Mouse (Mus musculus): ENCODE measurements around the gene Hmga2. TPM values are rescaled to one million over a fixed set of nuclear protein-coding genes. Genes with fewer than 3 reads are reported as not detected.
"Not testable (repeated sequence)": the region's sequence is repeated elsewhere in the genome, so short reads cannot be mapped to it uniquely, and the experiment has no call there.

Gene Hmga2
- polyA plus RNA-seq, 2 experiments = 3.4 to 5.4 TPM

DNA sequence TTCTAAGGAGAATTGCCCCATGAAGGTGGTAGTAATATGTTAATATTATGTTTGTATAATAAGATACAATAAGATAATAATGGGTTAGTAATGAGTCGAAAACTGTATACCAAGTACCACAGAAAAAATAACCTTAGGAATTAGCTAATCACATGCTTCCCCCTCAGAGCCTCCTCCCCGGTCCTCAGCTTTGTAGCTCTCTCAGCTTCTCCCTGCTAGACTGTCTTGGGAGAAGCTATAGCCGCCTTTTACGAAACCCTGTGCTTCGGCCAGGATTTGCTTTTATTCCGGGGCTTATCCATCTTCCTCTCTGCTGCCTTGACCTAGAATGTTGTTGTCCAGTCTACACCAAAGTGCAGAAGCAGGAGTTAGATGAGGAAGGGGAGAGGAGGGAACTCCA is 130.9 kb downstream of the Hmga2 start:
- 78% methylated on average over 6 of the region's 6 CpGs for WGBS (ENCODE audit: insufficient replicate concordance)
- no peaks in the 10 kb centered on the region for H3K27me3 ChIP-seq (ENCODE audit: control insufficient read depth, insufficient read depth, low read length)
- no peak overlapping the region for H3K4me3 ChIP-seq (ENCODE audit: insufficient read depth in 1 of 2, low read depth in 2 of 2, low read length in 2 of 2)
- no peaks in the 10 kb centered on the region for H3K36me3 ChIP-seq (replicated peaks; ENCODE audit: control insufficient read depth, insufficient read depth, low read depth)
- no peak overlapping the region for H3K9ac ChIP-seq (replicated peaks)
- H3K9me3 ChIP-seq (ENCODE audit: control insufficient read depth, low read length) = no peaks in the 10 kb centered on the region
- no peak overlapping the region for H3K4me2 ChIP-seq (ENCODE audit: low read depth)
- TF ChIP-seq CTCF (IDR thresholded peaks at IDR 0.05; ENCODE audit: low read depth) = no peak
- no peak for TF ChIP-seq EP300 (IDR thresholded peaks at IDR 0.05; ENCODE audit: low read depth)
- no peak overlapping the region for H3K27ac ChIP-seq
- ATAC-seq (ENCODE audit: insufficient read depth) = no peak
- no peaks in the 10 kb centered on the region for H3K4me1 ChIP-seq (replicated peaks; ENCODE audit: control insufficient read depth in 2 of 2, insufficient read depth in 2 of 2, low read length in 1 of 2)
- no peak for DNase-seq (ENCODE audit: low read depth in 3 of 3, low spot score in 3 of 3)

DNA sequence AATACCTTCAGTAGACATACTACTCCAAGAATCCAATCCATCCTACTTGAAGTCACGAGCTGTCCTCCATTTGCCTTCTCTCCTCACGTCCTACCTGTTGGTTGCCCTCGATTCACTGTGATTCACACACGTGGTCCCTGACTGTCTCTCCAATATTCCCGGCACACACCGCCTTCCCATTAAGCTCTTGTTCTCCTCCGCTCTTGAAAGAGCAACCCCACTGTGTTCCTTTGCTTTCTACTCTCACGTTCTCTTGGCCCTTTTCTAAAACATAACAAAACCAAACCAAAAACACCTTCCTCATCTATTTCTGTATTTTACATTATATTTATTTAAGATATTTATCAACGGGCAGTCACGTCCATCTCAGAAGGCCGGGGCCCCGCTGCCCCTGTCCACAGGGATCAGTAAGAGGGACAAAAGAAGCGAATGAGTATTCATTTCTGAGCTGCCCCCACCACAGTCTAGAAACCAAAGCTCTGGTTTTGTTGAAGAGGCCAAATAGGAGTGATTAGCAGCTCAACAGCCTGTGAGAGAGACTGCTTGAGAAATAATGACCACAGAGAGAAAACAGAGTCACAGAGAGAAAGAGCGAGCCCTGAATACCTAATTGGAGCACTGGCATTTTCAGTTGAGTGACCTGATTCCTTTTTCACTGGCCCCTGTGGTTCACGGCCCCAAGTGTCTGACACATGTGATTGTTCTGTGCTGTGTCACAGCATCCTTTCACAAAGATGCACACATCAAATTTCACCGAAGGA is 131.5 kb downstream of the Hmga2 start:
- no peak overlapping the region for H3K4me3 ChIP-seq (ENCODE audit: insufficient read depth in 1 of 2, low read depth in 2 of 2, low read length in 2 of 2)
- H3K27ac ChIP-seq = no peak overlapping the region
- H3K36me3 ChIP-seq (replicated peaks; ENCODE audit: control insufficient read depth, insufficient read depth, low read depth) = no peaks in the 10 kb centered on the region
- DNase-seq (ENCODE audit: low read depth in 3 of 3, low spot score in 3 of 3) = no peak
- H3K9ac ChIP-seq (replicated peaks) = no peak overlapping the region
- WGBS (ENCODE audit: insufficient replicate concordance) = 69% methylated on average over 16 of the region's 16 CpGs
- no peaks in the 10 kb centered on the region for H3K4me1 ChIP-seq (replicated peaks; ENCODE audit: control insufficient read depth in 2 of 2, insufficient read depth in 2 of 2, low read length in 1 of 2)
- TF ChIP-seq EP300 (IDR thresholded peaks at IDR 0.05; ENCODE audit: low read depth) = no peak
- no peak for TF ChIP-seq CTCF (IDR thresholded peaks at IDR 0.05; ENCODE audit: low read depth)
- ATAC-seq (ENCODE audit: insufficient read depth) = no peak
- H3K4me2 ChIP-seq (ENCODE audit: low read depth) = no peak overlapping the region
- no peaks in the 10 kb centered on the region for H3K9me3 ChIP-seq (ENCODE audit: control insufficient read depth, low read length)
- no peaks in the 10 kb centered on the region for H3K27me3 ChIP-seq (ENCODE audit: control insufficient read depth, insufficient read depth, low read length)

DNA sequence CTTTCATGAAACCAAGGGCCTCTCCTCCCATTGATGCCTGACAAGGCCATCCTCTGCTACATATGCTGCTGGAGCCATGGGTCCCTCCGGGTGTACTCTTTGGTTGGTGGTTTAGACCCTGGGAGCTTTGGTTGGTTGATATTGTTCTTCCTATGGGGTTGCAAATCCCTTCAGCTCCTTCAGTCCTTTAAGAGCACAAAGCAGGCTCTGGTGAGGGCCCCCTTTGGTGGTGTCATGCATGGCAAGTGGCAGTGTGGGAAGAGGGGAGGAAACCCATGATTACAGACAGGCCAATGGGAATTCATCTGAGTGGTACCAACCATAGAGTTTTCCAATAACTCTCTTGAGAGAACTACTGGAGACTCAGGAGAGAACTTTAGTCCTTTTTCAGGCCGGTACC is 136.4 kb downstream of the Hmga2 start:
- not testable (repeated sequence) for H3K36me3 ChIP-seq (replicated peaks; ENCODE audit: control insufficient read depth, insufficient read depth, low read depth); H3K4me2 ChIP-seq (ENCODE audit: low read depth); H3K9ac ChIP-seq (replicated peaks); H3K27me3 ChIP-seq (ENCODE audit: control insufficient read depth, insufficient read depth, low read length); DNase-seq (ENCODE audit: low read depth in 3 of 3, low spot score in 3 of 3); H3K9me3 ChIP-seq (ENCODE audit: control insufficient read depth, low read length); ATAC-seq (ENCODE audit: insufficient read depth); H3K27ac ChIP-seq; H3K4me1 ChIP-seq (replicated peaks; ENCODE audit: control insufficient read depth in 2 of 2, insufficient read depth in 2 of 2, low read length in 1 of 2); H3K4me3 ChIP-seq (ENCODE audit: insufficient read depth in 1 of 2, low read depth in 2 of 2, low read length in 2 of 2)
- whole genome bisulfite sequencing (ENCODE audit: insufficient replicate concordance) = 65% methylated on average over 2 of the region's 2 CpGs

DNA sequence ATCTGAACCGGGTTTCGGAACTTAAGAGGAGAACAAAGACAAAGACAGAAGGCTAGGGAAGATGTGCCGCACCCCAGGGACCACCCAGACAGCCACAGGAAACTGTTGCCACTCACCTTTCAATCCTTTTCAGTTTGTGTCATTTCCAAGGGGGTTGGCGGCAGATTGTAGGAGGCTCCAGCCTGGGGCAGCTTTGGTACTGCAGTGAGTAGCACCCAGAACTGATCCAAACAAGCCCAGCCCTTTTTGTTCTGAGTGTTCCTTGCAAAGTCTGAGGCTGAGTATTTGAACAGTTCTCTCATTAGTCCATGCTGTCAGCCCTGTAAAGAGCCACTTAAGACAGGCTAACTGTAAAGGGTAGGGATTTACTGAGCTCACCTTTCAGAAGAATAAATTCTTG is 136.9 kb downstream of the Hmga2 start:
- 63% methylated on average over 4 of the region's 4 CpGs for WGBS (ENCODE audit: insufficient replicate concordance)
- Histone ChIP-seq H3K27ac (no peak overlapping the region), H3K4me1 (replicated peaks; ENCODE audit: control insufficient read depth in 2 of 2, insufficient read depth in 2 of 2, low read length in 1 of 2) (no peaks in the 10 kb centered on the region), H3K27me3 (ENCODE audit: control insufficient read depth, insufficient read depth, low read length) (no peaks in the 10 kb centered on the region), H3K4me3 (ENCODE audit: insufficient read depth in 1 of 2, low read depth in 2 of 2, low read length in 2 of 2) (no peak overlapping the region), H3K36me3 (replicated peaks; ENCODE audit: control insufficient read depth, insufficient read depth, low read depth) (no peaks in the 10 kb centered on the region), H3K9ac (replicated peaks) (no peak overlapping the region), H3K9me3 (ENCODE audit: control insufficient read depth, low read length) (no peaks in the 10 kb centered on the region), H3K4me2 (ENCODE audit: low read depth) (no peak overlapping the region)
- TF ChIP-seq EP300 (IDR thresholded peaks at IDR 0.05; ENCODE audit: low read depth) (no peak), CTCF (IDR thresholded peaks at IDR 0.05; ENCODE audit: low read depth) (no peak)
- DNase-seq (ENCODE audit: low read depth in 3 of 3, low spot score in 3 of 3) (no peak), ATAC-seq (ENCODE audit: insufficient read depth) (no peak)

DNA sequence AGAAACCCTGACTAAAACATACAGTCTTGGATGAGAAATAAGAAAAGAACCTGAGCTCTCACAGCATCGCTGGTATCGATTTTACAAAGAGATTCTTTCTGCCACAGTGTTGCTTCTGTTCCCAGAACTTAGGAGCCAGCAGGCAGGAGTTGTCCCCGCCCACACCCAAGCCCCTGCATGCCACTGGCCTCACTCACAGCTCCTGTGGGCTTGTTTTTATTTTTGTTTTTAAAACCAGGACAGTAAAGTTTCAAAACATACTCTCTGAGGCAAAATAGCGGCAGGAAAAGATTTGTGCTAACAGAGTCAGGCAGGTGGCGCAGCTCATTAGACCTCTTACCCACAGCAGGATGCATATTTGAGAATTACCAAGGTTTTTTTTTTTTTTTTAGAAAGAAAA is 137.4 kb downstream of the Hmga2 start:
- DNase-seq (ENCODE audit: low read depth in 3 of 3, low spot score in 3 of 3) = no peak
- TF ChIP-seq EP300 (IDR thresholded peaks at IDR 0.05; ENCODE audit: low read depth) (no peak), CTCF (IDR thresholded peaks at IDR 0.05; ENCODE audit: low read depth) (no peak)
- 65% methylated on average over 5 of the region's 5 CpGs for WGBS (ENCODE audit: insufficient replicate concordance)

DNA sequence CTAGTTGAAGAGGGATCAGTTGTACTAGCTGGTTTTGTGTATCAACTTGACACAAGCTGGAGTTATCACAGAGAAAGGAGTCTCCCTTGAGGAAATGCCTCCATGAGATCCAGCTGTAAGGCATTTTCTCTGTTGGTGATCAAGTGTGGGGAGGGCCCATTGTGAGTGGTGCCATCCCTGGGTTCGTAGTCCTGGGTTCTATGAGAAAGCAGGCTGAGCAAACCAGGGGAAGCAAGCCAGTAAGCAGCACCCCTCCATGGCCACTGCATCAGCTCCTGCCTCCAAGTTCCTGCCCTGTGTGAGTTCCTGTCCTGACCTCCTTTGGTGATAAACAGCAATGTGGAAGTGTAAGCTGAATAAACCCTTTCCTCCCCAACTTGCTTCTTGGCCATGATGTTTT is 137.8 kb downstream of the Hmga2 start:
- not testable (repeated sequence) for H3K4me3 ChIP-seq (ENCODE audit: insufficient read depth in 1 of 2, low read depth in 2 of 2, low read length in 2 of 2); DNase-seq (ENCODE audit: low read depth in 3 of 3, low spot score in 3 of 3)
- 62% methylated on average over 1 of the region's 1 CpGs for WGBS (ENCODE audit: insufficient replicate concordance)

More for the DNA sequence above, 137.4 kb downstream of the Hmga2 start:
- Histone ChIP-seq H3K27me3 (ENCODE audit: control insufficient read depth, insufficient read depth, low read length) (no peaks in the 10 kb centered on the region), H3K4me3 (ENCODE audit: insufficient read depth in 1 of 2, low read depth in 2 of 2, low read length in 2 of 2) (no peak overlapping the region), H3K9ac (replicated peaks) (no peak overlapping the region), H3K36me3 (replicated peaks; ENCODE audit: control insufficient read depth, insufficient read depth, low read depth) (no peaks in the 10 kb centered on the region), H3K27ac (no peak overlapping the region), H3K9me3 (ENCODE audit: control insufficient read depth, low read length) (no peaks in the 10 kb centered on the region), H3K4me1 (replicated peaks; ENCODE audit: control insufficient read depth in 2 of 2, insufficient read depth in 2 of 2, low read length in 1 of 2) (no peaks in the 10 kb centered on the region), H3K4me2 (ENCODE audit: low read depth) (no peak overlapping the region)
- no peak for ATAC-seq (ENCODE audit: insufficient read depth)

More for the DNA sequence above, 137.8 kb downstream of the Hmga2 start:
- not testable (repeated sequence) for H3K36me3 ChIP-seq (replicated peaks; ENCODE audit: control insufficient read depth, insufficient read depth, low read depth); ATAC-seq (ENCODE audit: insufficient read depth); H3K4me2 ChIP-seq (ENCODE audit: low read depth); H3K9ac ChIP-seq (replicated peaks); H3K27me3 ChIP-seq (ENCODE audit: control insufficient read depth, insufficient read depth, low read length); H3K27ac ChIP-seq; H3K4me1 ChIP-seq (replicated peaks; ENCODE audit: control insufficient read depth in 2 of 2, insufficient read depth in 2 of 2, low read length in 1 of 2); H3K9me3 ChIP-seq (ENCODE audit: control insufficient read depth, low read length)

Measured in liver, embryonic 14.5 days (tissue).